Mouse (Mus musculus): ENCODE data around the gene Abcf2.

GRCm38 (mm10) chr5:24596519-24597171 lies 19.4 kb upstream of the Abcf2 start:
- TF ChIP-seq CTCF (conservative IDR thresholded peaks at IDR 0.05; ENCODE audit: insufficient read depth, insufficient read length, low read depth, low read length), result no peak
- TF ChIP-seq POLR2A (IDR thresholded peaks at IDR 0.05; ENCODE audit: low read depth, low read length), result no peak

Measured in kidney, adult 2 months (tissue).